Mouse (Mus musculus) left cerebral cortex, adult 8-10 months (tissue): ENCODE measurements at regions not wholly inside any gene's neighbourhood (a gene's known extent, or its start where the extent isn't known, plus 50 kb on each side); places are given as distances from the start of the nearest gene placed in this dataset.

ENCODE experiments used
- DNase-seq, 2 experiments: peaks; one replicate each; pipeline ENCODE4 v3.0.0; 2022; ENCODE audit warnings: low spot score in 2 of 2

- no peak for DNase-seq
Measured at GRCm38 (mm10) chr12:78094471-78094870, 99.6 kb upstream of the Gm6657 start.

GRCm38 (mm10) chr12:78095352-78095751 lies 98.7 kb upstream of the Gm6657 start:
- DNase-seq = no peak

- DNase-seq = no peak
Measured at GRCm38 (mm10) chr12:78095916-78096315, 98.1 kb upstream of the Gm6657 start.

GRCm38 (mm10) chr12:78097119-78097518 lies 96.9 kb upstream of the Gm6657 start:
- DNase-seq = no peak

- DNase-seq = no peak
Measured at GRCm38 (mm10) chr12:78097692-78098091, 96.3 kb upstream of the Gm6657 start.

- peak; percentile 25 to 82 for DNase-seq
Measured at GRCm38 (mm10) chr12:78098765-78099194, 95.3 kb upstream of the Gm6657 start.

- peak in 1 of 2 experiments; percentile 46 for DNase-seq
Measured at GRCm38 (mm10) chr12:78099761-78100160, 94.3 kb upstream of the Gm6657 start.

- no peak for DNase-seq
Measured at GRCm38 (mm10) chr12:78100756-78101155, 93.3 kb upstream of the Gm6657 start.

GRCm38 (mm10) chr12:78109931-78110330 lies 84.1 kb upstream of the Gm6657 start:
- DNase-seq = no peak

GRCm38 (mm10) chr12:78118131-78118530 lies 75.9 kb upstream of the Gm6657 start:
- DNase-seq = no peak

- DNase-seq = no peak
Measured at GRCm38 (mm10) chr12:78119246-78119645, 74.8 kb upstream of the Gm6657 start.

- DNase-seq = no peak
Measured at GRCm38 (mm10) chr12:78119855-78120254, 74.2 kb upstream of the Gm6657 start.

GRCm38 (mm10) chr12:78129130-78129845 lies 64.8 kb upstream of the Gm6657 start:
- DNase-seq = no peak

GRCm38 (mm10) chr12:78132016-78132797 lies 61.8 kb upstream of the Gm6657 start:
- no peak for DNase-seq

GRCm38 (mm10) chr12:78133341-78133740 lies 60.7 kb upstream of the Gm6657 start:
- DNase-seq = peak; percentile 12 to 24

GRCm38 (mm10) chr12:78133984-78134383 lies 60.1 kb upstream of the Gm6657 start:
- no peak for DNase-seq

GRCm38 (mm10) chr12:78137196-78137595 lies 56.8 kb upstream of the Gm6657 start:
- DNase-seq = peak in 1 of 2 experiments; percentile 9

- DNase-seq = no peak
Measured at GRCm38 (mm10) chr12:78138467-78138866, 55.6 kb upstream of the Gm6657 start.
